Mouse (Mus musculus) embryonic facial prominence, embryonic 11.5 days (tissue): ENCODE measurements at regions not wholly inside any gene's neighbourhood (a gene's known extent, or its start where the extent isn't known, plus 50 kb on each side); places are given as distances from the start of the nearest gene placed in this dataset.
A peak's percentile ranks its signal among the peaks of the same experiment; 100 is the strongest.
"Not testable (repeated sequence)": the region's sequence is repeated elsewhere in the genome, so short reads cannot be mapped to it uniquely, and the experiment has no call there.

ENCODE experiments used
- ATAC-seq: fragments of 200-750 bp; cut with Nextera tagmentation; replicated peaks from 2 replicates; pipeline ENCODE4 v1.8.0; 2017; ENCODE audit warnings: low read depth; ENCODE audit not compliant: insufficient number of reproducible peaks, low FRiP score, low TSS enrichment
- DNase-seq: peaks from one replicate; pipeline ENCODE4 v3.0.0-alpha.2; 2015; ENCODE audit warnings: low spot score
- H3K27ac ChIP-seq: fragments of 300-500 bp; sonication (generic); replicated peaks from 2 replicates; pipeline ENCODE4 v1.5.1; 2014; ENCODE audit warnings: mild to moderate bottlenecking, low read depth, low read length, control low read depth
- H3K27me3 ChIP-seq: fragments of 300-500 bp; sonication (generic); 2 replicates; pipeline ENCODE4 v1.6.1; 2014; ENCODE audit warnings: mild to moderate bottlenecking, low read length, moderate library complexity, mixed read lengths; ENCODE audit not compliant: control insufficient read depth, insufficient read depth
- H3K36me3 ChIP-seq: fragments of 300-500 bp; sonication (generic); replicated peaks from 2 replicates; pipeline ENCODE4 v1.6.1; 2014; ENCODE audit warnings: low read depth, mild to moderate bottlenecking, low read length, moderate library complexity, mixed read lengths; ENCODE audit not compliant: control insufficient read depth, insufficient read depth
- H3K4me1 ChIP-seq: fragments of 300-500 bp; sonication (generic); 2 replicates; pipeline ENCODE4 v1.6.1; 2014; ENCODE audit warnings: low read length, mixed read lengths; ENCODE audit not compliant: control insufficient read depth, insufficient read depth
- H3K4me2 ChIP-seq: fragments of 300-500 bp; sonication (generic); 2 replicates; pipeline ENCODE4 v1.6.1; 2014; ENCODE audit warnings: low read depth, mild to moderate bottlenecking, control low read depth, low read length, moderate library complexity
- H3K4me3 ChIP-seq: fragments of 300-500 bp; sonication (generic); 2 replicates; pipeline ENCODE4 v1.5.1; 2014; ENCODE audit warnings: low read depth, low read length, control low read depth
- H3K9ac ChIP-seq: fragments of 300-500 bp; sonication (generic); replicated peaks from 2 replicates; pipeline ENCODE4 v1.6.1; 2014; ENCODE audit warnings: mild to moderate bottlenecking, control low read depth, low read length
- H3K9me3 ChIP-seq: fragments of 300-500 bp; sonication (generic); replicated peaks from 2 replicates; pipeline ENCODE4 v1.6.1; 2016; ENCODE audit warnings: mild to moderate bottlenecking, low read length, inconsistent platforms, mixed read lengths; ENCODE audit not compliant: control insufficient read depth
- WGBS: fragments of 180-500 bp; shearing (Covaris S2); extraction: QIAGEN DNeasy Blood & Tissue Kit; methylation state at CpG from one replicate; pipeline ENCODE4 v1.1.7; 2014; 5-methylcytosine and 5-hydroxymethylcytosine counted together

DNA sequence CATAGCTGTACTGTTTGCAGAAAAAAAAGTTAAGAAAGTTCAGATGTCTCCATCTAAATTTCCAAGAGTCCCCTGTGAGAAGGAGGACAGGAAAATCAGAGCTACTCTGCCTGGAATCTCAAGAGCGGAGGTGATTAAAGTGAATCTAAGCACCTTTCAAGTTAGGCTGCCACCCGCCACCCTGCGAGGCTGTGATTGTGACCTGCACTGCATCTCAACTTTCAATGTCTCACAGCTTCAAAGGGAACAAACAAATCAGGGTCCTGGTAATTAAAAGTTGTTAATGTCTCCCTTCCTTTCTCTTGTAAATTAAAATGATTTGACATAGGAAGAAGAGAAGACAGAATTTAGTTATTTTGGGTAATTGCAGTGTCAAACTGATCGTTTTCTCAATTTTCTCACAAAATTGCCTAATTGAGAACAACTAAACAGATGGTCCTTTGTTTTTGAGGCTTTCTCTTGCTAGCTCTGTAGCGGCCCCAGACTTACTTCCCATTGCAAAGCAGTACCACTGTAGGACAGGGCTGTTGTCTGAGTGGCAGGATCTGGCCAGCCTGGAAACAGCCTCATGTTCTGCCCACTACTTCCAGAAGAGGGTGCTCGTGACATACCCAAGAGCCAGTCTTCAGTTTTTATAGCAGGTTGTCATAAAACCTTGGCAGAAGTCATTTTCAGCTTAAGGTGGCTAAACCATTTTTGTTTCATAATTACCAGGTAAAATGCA is 187.9 kb upstream of the Pfkp start:
- peak; percentile 81 for DNase-seq
- no peak overlapping the region for H3K4me3 ChIP-seq
- H3K27me3 ChIP-seq, result no peaks in the 10 kb centered on the region
- 28% methylated on average over 6 of the region's 6 CpGs for WGBS
- no peak overlapping the region for H3K9ac ChIP-seq
- no peaks in the 10 kb centered on the region for H3K4me1 ChIP-seq
- H3K36me3 ChIP-seq, result no peaks in the 10 kb centered on the region
- H3K9me3 ChIP-seq, result no peaks in the 10 kb centered on the region
- ATAC-seq, result peak; percentile 90
- no peak overlapping the region for H3K27ac ChIP-seq
- H3K4me2 ChIP-seq, result no peak overlapping the region

DNA sequence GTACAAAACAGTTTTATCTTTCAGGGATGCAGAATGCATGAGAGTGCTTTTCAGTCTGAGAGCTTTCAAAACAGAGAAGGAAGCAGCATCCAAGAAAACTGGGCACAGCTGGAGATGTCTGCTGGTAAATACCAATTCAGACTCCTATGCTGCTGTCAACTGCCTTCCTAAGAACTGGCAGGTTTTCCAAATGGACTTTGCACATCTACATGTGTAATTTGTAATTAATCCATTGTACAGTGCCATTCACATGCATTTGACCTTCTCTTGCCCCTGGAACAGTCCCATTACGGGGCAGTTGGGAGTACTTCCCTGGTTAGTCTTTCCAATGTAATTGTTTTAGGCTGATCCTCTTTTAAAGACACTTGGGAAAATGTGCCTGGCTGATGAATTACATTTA is 181.3 kb upstream of the Pfkp start:
- ATAC-seq, result no peak

DNA sequence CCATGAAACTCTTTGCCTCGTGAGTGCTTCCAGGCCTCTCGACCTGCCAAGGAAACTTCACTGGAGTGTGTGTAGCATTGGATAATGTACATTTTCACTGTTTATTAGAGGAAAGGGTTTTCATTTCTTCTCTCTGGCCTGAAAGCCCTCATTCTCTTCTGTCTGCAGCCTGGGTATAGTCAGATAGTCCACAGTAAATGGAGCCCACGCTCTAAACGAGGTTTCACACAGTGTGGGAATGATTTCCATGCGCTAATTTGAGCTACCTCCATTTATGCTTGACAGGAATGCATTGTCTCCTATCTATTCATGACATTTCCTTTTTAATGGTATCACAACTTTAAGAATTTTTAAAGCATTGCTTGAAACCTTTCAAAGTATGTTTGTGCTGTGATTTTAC is 180.8 kb upstream of the Pfkp start:
- no peak overlapping the region for H3K9ac ChIP-seq
- no peak overlapping the region for H3K4me2 ChIP-seq
- WGBS, result 82% methylated on average over 5 of the region's 5 CpGs
- DNase-seq (no peak), ATAC-seq (no peak)
- H3K36me3 ChIP-seq, result no peaks in the 10 kb centered on the region
- no peaks in the 10 kb centered on the region for H3K27me3 ChIP-seq
- H3K4me3 ChIP-seq, result no peak overlapping the region
- H3K4me1 ChIP-seq, result no peaks in the 10 kb centered on the region
- H3K27ac ChIP-seq, result no peak overlapping the region
- H3K9me3 ChIP-seq, result no peaks in the 10 kb centered on the region

More for the DNA sequence above, 181.3 kb upstream of the Pfkp start:
- no peak for DNase-seq
- H3K4me3 ChIP-seq, result no peak overlapping the region
- no peaks in the 10 kb centered on the region for H3K4me1 ChIP-seq
- no peaks in the 10 kb centered on the region for H3K36me3 ChIP-seq
- no peak overlapping the region for H3K27ac ChIP-seq
- WGBS, result 50% methylated on average over 1 of the region's 1 CpGs
- H3K9me3 ChIP-seq, result no peaks in the 10 kb centered on the region
- no peak overlapping the region for H3K9ac ChIP-seq
- H3K4me2 ChIP-seq, result no peak overlapping the region
- no peaks in the 10 kb centered on the region for H3K27me3 ChIP-seq

DNA sequence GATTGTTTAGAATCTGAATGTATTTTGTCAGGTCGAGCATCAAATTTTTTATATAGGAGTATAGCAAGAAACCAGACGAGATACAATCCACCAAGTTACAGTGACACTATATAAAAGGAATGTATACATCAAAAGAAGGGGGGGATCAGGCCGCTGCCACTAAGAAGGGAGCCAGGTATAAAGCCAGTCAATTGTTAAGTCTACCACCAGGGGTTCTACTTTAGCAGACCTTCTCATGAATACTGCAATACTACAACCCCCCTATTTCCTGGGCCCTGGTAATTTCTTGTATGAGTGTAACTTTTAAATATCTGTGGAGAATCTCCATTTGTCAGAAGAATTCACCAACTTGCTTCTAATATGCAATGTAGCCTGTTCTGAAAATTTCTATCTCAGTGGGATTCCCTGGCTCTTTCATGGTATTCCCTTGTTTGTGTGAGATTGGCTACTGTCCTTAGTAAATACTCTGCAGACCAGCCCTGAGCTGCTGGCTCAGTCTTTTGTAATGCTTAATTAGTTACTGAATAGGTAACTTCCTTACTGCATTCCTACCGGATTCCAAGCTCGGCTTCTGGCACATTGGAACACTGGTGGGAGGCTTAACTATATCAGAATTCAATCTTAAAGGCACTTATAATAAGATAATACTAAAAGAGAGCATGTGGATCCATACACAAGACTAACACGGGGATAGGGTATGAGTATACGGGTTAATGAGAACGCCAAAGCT is 180.2 kb upstream of the Pfkp start:
- H3K9ac ChIP-seq, H3K9me3 ChIP-seq, H3K36me3 ChIP-seq, ATAC-seq, H3K27ac ChIP-seq, DNase-seq, H3K27me3 ChIP-seq, H3K4me3 ChIP-seq, H3K4me2 ChIP-seq, H3K4me1 ChIP-seq: not testable (repeated sequence)
- 84% methylated on average over 8 of the region's 8 CpGs for WGBS

DNA sequence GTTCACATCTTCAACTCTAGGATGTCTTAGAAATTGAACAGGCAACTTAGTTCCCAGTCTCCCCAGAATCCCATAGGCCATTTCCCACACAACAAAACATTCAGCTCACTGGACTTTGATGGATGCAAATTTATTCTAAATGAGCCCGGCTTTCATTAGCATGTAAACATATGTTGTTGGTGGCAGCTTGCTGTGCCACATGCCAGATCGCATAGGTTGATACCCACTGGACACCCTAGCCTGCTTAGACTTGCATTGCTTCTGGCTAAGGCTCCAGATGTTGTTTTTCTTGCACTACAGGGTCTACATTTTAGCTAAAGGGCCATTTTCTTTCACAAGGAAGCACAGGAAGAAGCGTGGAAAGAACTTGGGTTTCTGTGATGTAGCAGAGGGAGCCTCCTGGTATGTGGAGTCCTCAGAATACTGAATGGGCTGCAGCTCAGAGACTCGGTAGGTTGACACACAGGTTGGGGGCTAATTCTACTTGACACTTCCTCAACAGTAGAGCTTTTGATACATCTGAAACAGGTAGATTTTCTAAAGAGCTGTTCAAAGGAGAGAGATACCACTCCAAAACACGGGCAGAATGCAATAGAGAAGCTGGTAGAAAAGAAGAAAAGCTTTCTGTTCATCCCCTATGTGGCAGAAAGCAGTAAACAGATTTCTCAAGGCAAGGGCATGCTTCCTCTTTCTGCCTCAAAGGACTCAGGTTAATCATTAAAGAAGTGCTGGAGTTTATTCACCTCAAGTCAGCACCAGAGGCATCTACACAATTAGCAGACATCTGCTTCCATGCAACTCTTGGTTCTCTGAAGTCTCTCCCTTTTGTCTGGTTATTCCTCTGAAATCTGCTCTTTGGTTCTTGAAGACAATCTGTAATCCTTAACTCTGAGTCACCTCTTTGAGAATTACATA is 153.9 kb upstream of the Pfkp start:
- WGBS, result 71% methylated on average over 5 of the region's 5 CpGs
- no peak for DNase-seq
- Histone ChIP-seq H3K36me3 (no peaks in the 10 kb centered on the region), H3K9ac (no peak overlapping the region), H3K27ac (no peak overlapping the region), H3K4me2 (no peak overlapping the region), H3K4me1 (no peaks in the 10 kb centered on the region), H3K9me3 (no peaks in the 10 kb centered on the region), H3K4me3 (no peak overlapping the region), H3K27me3 (no peaks in the 10 kb centered on the region)
- ATAC-seq, result no peak

DNA sequence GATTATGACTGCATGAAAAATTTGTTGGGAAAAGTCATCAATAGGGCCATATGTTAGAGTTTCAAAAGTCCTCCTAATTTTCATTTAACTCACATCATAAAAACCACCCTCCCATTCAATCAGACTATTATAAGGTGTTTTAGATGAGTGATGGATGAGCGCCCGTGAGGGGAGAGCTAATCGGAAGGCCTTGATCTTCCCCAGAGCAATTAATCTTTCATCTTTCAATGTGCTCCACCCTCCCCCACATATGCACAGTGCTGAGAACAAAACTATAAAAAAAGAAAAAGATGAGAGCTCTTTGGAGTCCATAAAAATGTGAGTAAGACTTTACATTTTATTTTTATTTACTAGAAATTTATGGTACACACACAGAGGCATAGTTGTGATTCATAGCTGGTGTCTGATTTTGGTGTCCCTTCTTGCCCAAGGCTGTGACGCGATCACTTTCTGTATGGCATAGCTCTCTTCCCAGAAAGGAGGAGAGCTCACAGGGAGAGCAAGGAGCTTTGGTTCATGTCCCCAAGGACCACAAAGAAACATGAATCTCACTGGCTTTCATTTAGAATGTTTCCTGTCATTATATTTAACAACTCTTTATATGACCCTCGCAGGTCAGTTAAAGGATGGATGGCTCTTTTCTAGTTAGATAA is 119.5 kb upstream of the Pfkp start:
- no peak for ATAC-seq

DNA sequence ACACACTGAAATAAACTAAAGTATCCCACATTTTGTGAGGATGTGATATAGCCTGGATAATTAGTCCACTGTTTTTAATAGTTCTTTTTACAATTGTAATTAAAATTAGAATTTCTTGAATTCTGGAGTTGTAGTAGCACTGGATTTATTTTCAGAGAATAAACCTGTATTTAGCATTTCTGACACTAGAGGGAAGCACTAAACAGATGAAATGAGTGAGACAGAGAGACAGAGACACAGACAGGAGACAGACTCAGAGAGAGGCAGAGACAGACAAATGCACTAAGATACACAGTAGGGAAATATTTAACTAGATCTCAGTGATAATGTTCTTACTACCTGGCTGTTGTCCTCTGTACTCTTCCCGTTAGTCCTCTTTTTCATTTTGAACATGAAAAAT is 108.6 kb upstream of the Pfkp start:
- Histone ChIP-seq H3K9me3 (no peaks in the 10 kb centered on the region), H3K4me1 (no peaks in the 10 kb centered on the region), H3K4me2 (no peak overlapping the region), H3K27me3 (no peaks in the 10 kb centered on the region), H3K27ac (no peak overlapping the region), H3K9ac (no peak overlapping the region), H3K4me3 (no peak overlapping the region), H3K36me3 (no peaks in the 10 kb centered on the region)
- ATAC-seq (no peak), DNase-seq (peak; percentile 62)
- 91% methylated on average over 1 of the region's 1 CpGs for WGBS

More for the DNA sequence above, 119.5 kb upstream of the Pfkp start:
- Histone ChIP-seq H3K4me3 (no peak overlapping the region), H3K27ac (no peak overlapping the region), H3K9me3 (no peaks in the 10 kb centered on the region), H3K36me3 (no peaks in the 10 kb centered on the region), H3K4me1 (no peaks in the 10 kb centered on the region), H3K9ac (no peak overlapping the region), H3K27me3 (no peaks in the 10 kb centered on the region), H3K4me2 (no peak overlapping the region)
- 63% methylated on average over 6 of the region's 6 CpGs for WGBS
- DNase-seq, result no peak
